ENCODE assay signal across 8 mouse cellular contexts in the genomic region with DNA sequence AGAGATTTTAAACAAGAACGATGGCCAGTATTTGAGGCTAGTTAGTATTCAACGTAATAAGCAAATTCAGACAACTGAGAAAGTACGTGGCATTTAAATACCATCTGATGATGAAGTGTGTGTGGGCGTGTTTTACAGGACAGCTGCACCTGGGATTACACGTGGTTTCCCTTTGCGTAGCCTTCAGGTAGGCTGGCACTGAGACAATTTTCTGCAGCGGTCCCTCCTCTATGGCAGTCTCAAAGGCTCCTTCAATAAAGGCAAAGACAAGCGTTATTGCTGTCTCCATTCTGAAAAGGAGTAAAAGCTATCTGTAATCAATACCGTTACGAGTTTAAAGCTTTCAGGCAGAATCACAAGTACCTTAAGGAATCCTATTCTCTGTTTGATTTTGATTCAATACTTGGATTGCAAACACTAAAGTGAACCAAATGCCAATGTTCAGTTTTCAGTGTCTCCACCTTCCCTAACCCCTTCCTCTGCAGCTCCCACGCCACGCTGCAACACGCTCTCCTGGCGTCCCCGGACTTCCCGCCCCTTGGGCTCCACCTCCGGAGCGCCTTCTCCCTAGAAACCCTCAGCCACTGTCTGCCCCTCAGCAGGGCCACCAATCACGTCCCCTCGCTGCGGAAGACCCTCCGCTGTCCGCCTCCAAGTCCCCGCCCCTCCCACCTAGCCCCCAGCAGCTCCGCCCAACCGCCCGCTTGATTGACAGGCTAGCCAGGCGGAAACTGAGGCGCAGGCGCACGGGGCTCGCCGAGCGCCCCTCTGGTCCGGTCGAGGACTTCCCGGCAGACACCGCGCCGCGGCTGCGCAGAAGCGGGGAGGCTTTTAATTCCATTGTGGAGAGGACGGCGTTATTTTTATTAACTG. TPM values are rescaled to one million over a fixed set of nuclear protein-coding genes. Genes with fewer than 3 reads are reported as not detected.
DNase-seq lines count a peak whose midpoint lies in the region; ATAC-seq lines count a peak whose summit lies in the region.

A gene (plus strand): TSS at position 756 of the 873 bp plus-strand sequence.

- H3K27me3 ChIP-seq in hindbrain, embryonic 14.5 days (ENCODE audit: control insufficient read depth, insufficient read depth, low read length) = no peaks in the 10 kb centered on the region

- WGBS in hindbrain, embryonic 14.5 days = 3% methylated on average over 45 of the region's 45 CpGs

- DNase-seq in R1 (ENCODE audit: low read depth, low spot score) = peak; percentile 98
- peak; percentile 96 to 97 for DNase-seq in cerebellum, postnatal 25 days
- peak; percentile 85 to 93 for DNase-seq in frontal cortex, postnatal 25 days (ENCODE audit: low spot score in 2 of 2)
- DNase-seq in hindbrain, embryonic 14.5 days (ENCODE audit: low spot score) = peak; percentile 98
- peak; percentile 96 for DNase-seq in layer of hippocampus, postnatal 36 days
- DNase-seq in lung, postnatal 36 days = peak; percentile 96
- DNase-seq in retina, postnatal 1 day = peak; percentile 99
- DNase-seq in urinary bladder, adult 18-20 months (ENCODE audit: low spot score in 2 of 2) = peak; percentile 92

- peak; percentile 99 for ATAC-seq in hindbrain, embryonic 14.5 days (ENCODE audit: low FRiP score)

- peaks cover 26% of the 10 kb centered on the region for H3K36me3 ChIP-seq in hindbrain, embryonic 14.5 days (replicated peaks; ENCODE audit: control insufficient read depth, insufficient read depth)

- peaks cover 36% of the 10 kb centered on the region for H3K4me1 ChIP-seq in hindbrain, embryonic 14.5 days (replicated peaks; ENCODE audit: control insufficient read depth, insufficient read depth, low read length)

- H3K9ac ChIP-seq in hindbrain, embryonic 14.5 days = peak within 1 kb of the TSS; percentile 97

- peak within 1 kb of the TSS; percentile 98 for H3K27ac ChIP-seq in hindbrain, embryonic 14.5 days

- peak within 1 kb of the TSS; percentile 92 for H3K4me3 ChIP-seq in hindbrain, embryonic 14.5 days (replicated peaks; ENCODE audit: low read length)

- peak within 1 kb of the TSS; percentile 85 for H3K4me2 ChIP-seq in hindbrain, embryonic 14.5 days (replicated peaks)

- no peaks in the 10 kb centered on the region for H3K9me3 ChIP-seq in hindbrain, embryonic 14.5 days (ENCODE audit: control insufficient read depth, low read length)

RNA-seq across cellular contexts. Expression of the gene that starts here (rescaled TPM):
- polyA plus RNA-seq in hindbrain, embryonic 14.5 days (2014; fragmentation: Nextera tagmentation; extraction: Ambion mirVana) = 23.4 and 24.6 TPM in 2 replicates
- 10 to 100 TPM; 33.3 to 34.5 TPM for total RNA-seq in layer of hippocampus, postnatal 36 days (2021)

Comparison
In these comparisons a context has a peak if more than half of its experiments do, and no peak if none do; other contexts are left out.
1. Peak in every context shown above with its lines: DNase-seq, ATAC-seq, H3K4me3 ChIP-seq and H3K27ac ChIP-seq.